Mouse (Mus musculus): ENCODE measurements at regions not wholly inside any gene's neighbourhood (a gene's known extent, or its start where the extent isn't known, plus 50 kb on each side); places are given as distances from the start of the nearest gene placed in this dataset.

- intact Hi-C loops (cut with DNase I): loop anchor here (5.0 kb wide), 1 partner anchor 250 kb away; no protein-coding TSS in a partner anchor
Measured at GRCm38 (mm10) chr19:24622776-24623175, 51.0 kb upstream of the Tmem252 start.

GRCm38 (mm10) chr19:24622309-24622708 lies 51.5 kb upstream of the Tmem252 start:
- intact Hi-C loops (cut with DNase I): loop anchor here (5.0 kb wide), 1 partner anchor 250 kb away; no protein-coding TSS in a partner anchor

DNA sequence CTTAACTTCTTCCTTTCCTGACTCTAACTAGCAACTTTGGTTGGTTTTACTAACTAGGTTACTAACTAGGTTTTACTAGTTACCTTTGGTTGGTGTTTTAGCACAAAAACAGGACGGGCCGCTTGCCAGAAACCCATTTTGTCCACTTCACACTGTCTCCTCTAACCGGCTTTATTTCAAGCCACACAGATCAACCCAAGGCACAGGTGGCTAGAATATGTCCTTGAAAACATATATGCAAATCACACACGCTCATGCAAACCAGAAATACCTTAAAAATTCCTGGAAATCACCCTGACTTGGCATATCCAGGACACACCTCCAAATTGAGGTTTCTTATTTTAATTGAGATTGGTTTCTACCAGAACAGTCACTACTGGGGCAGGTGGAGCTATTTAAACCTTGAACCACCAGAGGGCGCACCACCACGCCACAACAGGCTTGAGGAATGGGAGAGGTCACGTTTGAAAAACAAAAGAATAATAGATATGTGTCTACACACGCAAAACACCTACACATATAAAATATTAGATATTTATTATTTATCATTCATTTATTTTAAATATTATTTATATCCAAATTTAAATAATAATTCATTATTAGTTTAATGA lies 52.1 kb upstream of the Tmem252 start:
- intact Hi-C loops (cut with DNase I): loop anchor here (5.0 kb wide), 1 partner anchor 251 kb away; no protein-coding TSS in a partner anchor

- intact Hi-C loops (cut with DNase I): no loop called here
Measured at GRCm38 (mm10) chr19:24615762-24616310, 58.0 kb upstream of the Tmem252 start.

DNA sequence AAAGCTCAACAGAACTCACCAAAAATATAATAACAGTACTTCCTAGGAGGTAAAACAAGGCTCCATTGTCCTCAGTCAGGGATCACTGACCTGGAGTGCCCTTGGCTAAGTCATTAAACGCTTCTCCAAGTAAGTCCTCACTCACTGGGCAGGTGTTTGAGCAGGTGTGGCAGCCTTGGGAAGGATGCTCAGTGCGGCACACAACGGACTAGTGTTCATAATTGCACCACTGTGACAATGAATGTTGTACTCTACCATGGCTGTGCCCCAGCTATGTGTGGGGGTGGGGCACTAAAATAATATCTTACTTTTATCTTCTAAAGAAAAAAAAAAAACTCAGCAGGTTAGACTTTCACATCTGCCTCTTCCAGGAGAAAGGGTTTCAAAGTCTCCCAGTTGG lies 52.2 kb upstream of the Pip5k1b start:
- intact Hi-C loops (cut with DNase I): no loop called here

DNA sequence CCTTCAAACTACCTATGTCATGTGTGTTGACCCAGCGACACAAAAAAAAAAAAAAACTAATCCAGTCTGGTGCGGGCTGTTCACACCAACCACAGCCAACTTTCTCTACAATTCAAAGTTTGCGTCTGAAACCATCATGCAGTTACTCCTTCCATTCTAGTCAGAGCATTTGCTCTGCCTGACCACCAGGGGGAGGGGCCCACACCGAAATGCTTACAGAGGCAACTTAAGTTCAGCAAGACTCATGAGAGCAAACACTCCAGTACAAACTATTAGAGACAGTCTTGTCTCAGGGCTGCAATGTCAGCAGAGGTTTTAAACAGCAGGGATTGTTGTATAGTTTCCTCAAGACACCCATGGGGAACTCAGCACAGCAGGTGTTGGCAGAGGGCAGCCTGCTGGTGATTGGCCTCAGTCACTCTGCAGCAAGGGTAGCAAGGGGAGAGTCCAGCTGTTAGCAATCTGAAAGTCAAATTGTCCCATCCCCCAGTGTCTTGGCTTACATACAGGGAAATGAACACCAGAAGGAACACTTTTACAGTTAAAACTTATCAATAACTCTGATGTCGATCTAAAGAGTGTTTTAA lies 50.8 kb upstream of the Pip5k1b start:
- intact Hi-C loops (cut with DNase I): no loop called here

All from adrenal gland (tissue).